Mouse (Mus musculus) limb, embryonic 15.5 days (tissue): ENCODE measurements at regions not wholly inside any gene's neighbourhood (a gene's known extent, or its start where the extent isn't known, plus 50 kb on each side); places are given as distances from the start of the nearest gene placed in this dataset.

Experiments used
- ATAC-seq: fragments of 200-750 bp; cut with Nextera tagmentation; 2 replicates; pipeline ENCODE4 v1.8.0; 2017; ENCODE audit warnings: low read depth, moderate TSS enrichment; ENCODE audit not compliant: insufficient number of reproducible peaks, low FRiP score, low TSS enrichment
- H3K27ac ChIP-seq: fragments of 300-500 bp; sonication (generic); 2 replicates; pipeline ENCODE4 v1.5.1; 2015; ENCODE audit warnings: moderate library complexity, mild to moderate bottlenecking, inconsistent platforms
- H3K27me3 ChIP-seq: fragments of 300-500 bp; sonication (generic); 2 replicates; pipeline ENCODE4 v1.6.1; 2015; ENCODE audit warnings: inconsistent platforms
- H3K36me3 ChIP-seq: fragments of 300-500 bp; sonication (generic); 2 replicates; pipeline ENCODE4 v1.6.1; 2015; ENCODE audit warnings: inconsistent platforms
- H3K4me1 ChIP-seq: fragments of 300-500 bp; sonication (generic); 2 replicates; pipeline ENCODE4 v1.6.1; 2015; ENCODE audit warnings: inconsistent platforms
- H3K4me2 ChIP-seq: fragments of 300-500 bp; sonication (generic); 2 replicates; pipeline ENCODE4 v1.6.1; 2015; ENCODE audit warnings: mild to moderate bottlenecking, inconsistent platforms
- H3K4me3 ChIP-seq: fragments of 300-500 bp; sonication (generic); 2 replicates; pipeline ENCODE4 v1.5.1; 2015; ENCODE audit warnings: mild to moderate bottlenecking, inconsistent platforms
- H3K9ac ChIP-seq: fragments of 300-500 bp; sonication (generic); 2 replicates; pipeline ENCODE4 v1.6.1; 2015; ENCODE audit warnings: inconsistent platforms
- H3K9me3 ChIP-seq: fragments of 300-500 bp; sonication (generic); 2 replicates; pipeline ENCODE4 v1.6.1; 2016; ENCODE audit warnings: inconsistent platforms
- WGBS: fragments of 180-500 bp; shearing (Covaris S2); methylation state at CpG from one replicate; pipeline ENCODE4 v1.1.7; 2015; 5-methylcytosine and 5-hydroxymethylcytosine counted together

DNA sequence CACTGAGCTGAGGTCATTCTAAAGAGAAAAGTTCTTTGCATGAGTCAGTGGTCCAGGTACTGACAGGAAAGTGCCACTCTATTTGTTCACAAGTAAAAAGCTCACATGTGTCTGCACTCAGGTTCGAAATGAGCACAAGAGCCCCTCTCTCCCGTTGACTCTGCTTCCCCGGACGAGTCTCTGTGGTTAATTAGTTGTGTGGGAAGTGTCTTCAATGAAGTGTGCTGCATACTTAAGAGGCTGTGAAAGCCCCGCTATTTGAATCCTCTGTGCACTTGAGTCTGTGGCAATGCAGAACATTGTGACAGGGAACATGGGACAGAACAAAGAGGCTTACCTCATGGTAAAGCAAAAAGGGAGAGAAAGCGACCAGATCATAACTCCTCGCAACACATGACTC, 297.0 kb downstream of the Ostf1 start:
- Histone ChIP-seq H3K4me1 (0 out of 2 replicates have a peak, but pooled peaks cover 7% of the 10 kb centered on the region), H3K27me3 (no peaks in the 10 kb centered on the region), H3K4me2 (no peak overlapping the region), H3K9ac (no peak overlapping the region), H3K36me3 (no peaks in the 10 kb centered on the region), H3K9me3 (no peaks in the 10 kb centered on the region), H3K27ac (no peak overlapping the region), H3K4me3 (no peak overlapping the region)
- no peak for ATAC-seq
- WGBS: 40% methylated on average over 7 of the region's 7 CpGs

GRCm38 (mm10) chr19:18331811-18332210, 299.8 kb downstream of the Ostf1 start:
- H3K4me2 ChIP-seq: no peak overlapping the region
- no peak overlapping the region for H3K9ac ChIP-seq
- no peak overlapping the region for H3K4me3 ChIP-seq
- H3K27me3 ChIP-seq: no peaks in the 10 kb centered on the region
- no peak for ATAC-seq
- no peak overlapping the region for H3K27ac ChIP-seq
- no peaks in the 10 kb centered on the region for H3K9me3 ChIP-seq
- H3K36me3 ChIP-seq: no peaks in the 10 kb centered on the region
- H3K4me1 ChIP-seq: 0 out of 2 replicates have a peak, but pooled peaks cover 7% of the 10 kb centered on the region
- 68% methylated on average over 7 of the region's 7 CpGs for WGBS

DNA sequence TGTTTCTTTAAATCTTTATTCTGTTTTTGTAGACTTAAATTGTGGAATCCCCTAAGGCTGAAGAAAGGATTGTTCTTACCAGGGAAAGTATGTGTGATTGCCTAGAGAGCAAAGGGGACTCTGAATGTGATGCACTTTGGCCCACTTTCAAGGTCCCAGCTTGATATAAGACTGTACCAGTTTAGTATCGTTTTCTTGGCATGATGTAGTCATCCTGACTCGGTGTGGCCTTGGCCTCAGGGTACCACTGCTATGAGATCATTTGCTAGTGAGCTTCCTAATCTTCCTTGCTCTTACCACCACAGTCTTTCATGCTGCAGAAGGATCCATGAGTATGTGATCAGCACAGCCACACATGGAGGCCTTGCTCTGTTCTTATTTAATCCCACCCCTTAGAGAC, 302.2 kb downstream of the Ostf1 start:
- H3K36me3 ChIP-seq: no peaks in the 10 kb centered on the region
- no peaks in the 10 kb centered on the region for H3K9me3 ChIP-seq
- ATAC-seq: no peak
- WGBS: 60% methylated on average over 2 of the region's 2 CpGs
- no peak overlapping the region for H3K4me3 ChIP-seq
- no peaks in the 10 kb centered on the region for H3K27me3 ChIP-seq
- H3K4me2 ChIP-seq: no peak overlapping the region
- H3K9ac ChIP-seq: no peak overlapping the region
- H3K4me1 ChIP-seq: 0 out of 2 replicates have a peak, but pooled peaks cover 4% of the 10 kb centered on the region
- H3K27ac ChIP-seq: no peak overlapping the region

DNA sequence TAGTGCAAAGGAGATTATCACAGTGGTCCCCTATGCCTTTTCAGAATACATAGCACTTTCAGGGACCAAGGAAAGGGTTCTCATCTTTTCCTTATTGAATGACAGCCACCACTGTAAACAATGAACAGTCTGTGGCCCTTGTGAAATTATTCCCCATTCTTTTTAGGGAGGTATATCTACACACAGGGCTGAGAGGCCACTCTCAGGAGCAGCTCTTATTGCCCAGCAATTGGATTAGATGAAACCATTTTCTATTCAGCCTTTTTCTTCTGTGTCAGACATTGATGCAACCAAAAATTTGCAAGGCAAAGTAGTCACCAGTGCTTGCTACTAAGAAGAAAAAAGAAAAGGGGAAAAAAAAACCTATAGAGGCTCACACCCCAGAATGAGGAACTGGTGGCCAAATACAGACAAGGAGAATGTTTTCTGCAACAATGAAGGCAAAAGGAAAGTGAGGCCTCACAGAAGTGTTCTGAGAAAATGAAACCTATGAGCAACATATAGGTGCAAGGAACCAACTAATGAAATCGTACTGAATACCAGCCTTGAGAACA, 313.2 kb downstream of the Ostf1 start:
- Histone ChIP-seq H3K9ac (no peak overlapping the region), H3K27ac (no peak overlapping the region), H3K4me2 (no peak overlapping the region), H3K36me3 (no peaks in the 10 kb centered on the region), H3K4me3 (no peak overlapping the region), H3K27me3 (no peaks in the 10 kb centered on the region), H3K4me1 (no peaks in the 10 kb centered on the region), H3K9me3 (no peaks in the 10 kb centered on the region)
- 86% methylated on average over 1 of the region's 1 CpGs for WGBS
- no peak for ATAC-seq

DNA sequence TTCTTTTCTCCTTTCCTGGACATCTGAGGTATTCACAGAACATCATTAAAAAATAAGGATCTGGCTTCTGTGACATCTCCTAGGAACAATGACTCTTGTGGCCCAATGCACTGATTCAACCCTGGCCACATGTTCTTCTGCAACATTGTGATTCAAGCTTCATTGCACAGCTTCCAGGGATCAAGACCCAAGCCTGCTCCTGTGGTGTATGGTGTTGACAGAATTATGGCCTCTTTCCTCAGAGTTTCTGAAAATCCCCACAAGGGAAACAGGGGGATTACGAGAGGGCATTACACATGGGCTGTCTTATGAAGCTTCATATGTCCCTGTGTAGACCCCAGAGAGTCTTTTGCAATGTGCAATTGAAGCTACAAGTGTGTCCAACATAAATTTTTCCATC, 358.2 kb downstream of the Ostf1 start:
- 28% methylated on average over 1 of the region's 1 CpGs for WGBS
- Histone ChIP-seq H3K4me3 (no peak overlapping the region), H3K9ac (no peak overlapping the region), H3K27ac (no peak overlapping the region), H3K27me3 (no peaks in the 10 kb centered on the region), H3K4me2 (no peak overlapping the region), H3K9me3 (no peaks in the 10 kb centered on the region), H3K36me3 (no peaks in the 10 kb centered on the region), H3K4me1 (no peaks in the 10 kb centered on the region)
- ATAC-seq: no peak

DNA sequence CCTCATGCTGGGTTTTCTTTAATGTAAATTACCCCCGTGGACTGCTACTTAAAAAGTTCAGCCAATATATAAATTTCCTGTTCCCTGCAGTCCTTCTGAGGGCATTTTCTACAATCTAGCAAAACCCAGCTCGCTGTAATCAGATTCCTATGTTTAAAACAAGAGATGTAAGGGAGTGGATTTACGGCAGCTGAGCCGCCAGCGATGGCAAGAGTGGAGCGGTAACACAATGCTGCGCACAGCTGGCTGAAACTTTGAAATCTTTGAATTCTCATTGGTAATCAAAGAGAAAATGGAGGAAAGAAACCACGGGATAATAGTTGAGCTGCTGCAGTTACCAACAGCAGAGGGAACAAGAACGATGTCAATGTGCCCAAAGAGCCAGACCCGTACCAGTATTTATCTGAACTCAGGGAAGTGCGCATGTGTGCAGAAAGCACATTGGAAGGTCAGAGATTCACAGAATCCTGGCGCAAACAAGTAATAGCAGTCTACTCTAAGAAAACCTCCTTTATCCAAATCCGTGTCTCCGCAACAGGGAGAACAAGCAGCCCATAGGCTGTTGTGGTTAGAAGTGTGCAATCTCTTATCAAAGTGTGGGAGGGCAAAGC, 376.4 kb downstream of the Ostf1 start:
- no peak for ATAC-seq
- H3K9ac ChIP-seq: no peak overlapping the region
- no peak overlapping the region for H3K4me3 ChIP-seq

GRCm38 (mm10) chr19:18253333-18253732, 378.3 kb downstream of the Ostf1 start:
- Histone ChIP-seq H3K9me3 (no peaks in the 10 kb centered on the region), H3K4me3 (no peak overlapping the region), H3K4me2 (no peak overlapping the region), H3K27me3 (no peaks in the 10 kb centered on the region), H3K4me1 (0 out of 2 replicates have a peak, but pooled peaks cover 3% of the 10 kb centered on the region), H3K9ac (no peak overlapping the region), H3K27ac (no peak overlapping the region), H3K36me3 (no peaks in the 10 kb centered on the region)
- 86% methylated on average over 4 of the region's 4 CpGs for WGBS
- no peak for ATAC-seq

More for the DNA sequence above, 376.4 kb downstream of the Ostf1 start:
- Histone ChIP-seq H3K27ac (no peak overlapping the region), H3K27me3 (no peaks in the 10 kb centered on the region), H3K4me2 (peak overlapping the region; percentile 10; the same call in 1 of the 2 replicates), H3K36me3 (no peaks in the 10 kb centered on the region), H3K4me1 (0 out of 2 replicates have a peak, but pooled peaks cover 3% of the 10 kb centered on the region), H3K9me3 (no peaks in the 10 kb centered on the region)
- WGBS: 50% methylated on average over 14 of the region's 14 CpGs
